Mouse (Mus musculus): ENCODE measurements around the gene Mvd.

DNA sequence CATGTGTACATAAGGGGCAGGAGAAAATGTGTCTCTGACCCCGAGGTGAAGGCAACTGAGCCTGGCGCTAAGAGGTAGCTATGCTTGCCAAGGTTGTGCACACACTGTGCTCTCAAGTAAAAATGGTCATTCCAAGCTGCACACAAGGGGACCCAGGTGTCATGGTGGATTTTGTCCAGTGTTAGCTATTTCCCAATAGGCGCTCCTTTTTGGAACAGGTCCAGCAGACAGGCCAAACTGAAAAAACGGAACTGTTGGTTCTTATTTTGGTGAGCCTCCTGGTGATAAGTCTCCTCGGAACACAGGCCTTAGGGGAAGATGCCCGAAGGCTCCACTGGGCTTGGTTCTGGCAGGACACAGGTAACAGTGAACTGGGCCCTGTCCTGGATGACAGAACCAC, 11.2 kb upstream of the Mvd start:
- no peak for TF ChIP-seq CTCF (IDR thresholded peaks at IDR 0.05; ENCODE audit: insufficient read depth, low read length)
- TF ChIP-seq POLR2A (IDR thresholded peaks at IDR 0.05; ENCODE audit: borderline replicate concordance, extremely low read depth, low read depth, low read length): no peak
